Mouse (Mus musculus): ENCODE results near the gene Rabgap1l.

DNA sequence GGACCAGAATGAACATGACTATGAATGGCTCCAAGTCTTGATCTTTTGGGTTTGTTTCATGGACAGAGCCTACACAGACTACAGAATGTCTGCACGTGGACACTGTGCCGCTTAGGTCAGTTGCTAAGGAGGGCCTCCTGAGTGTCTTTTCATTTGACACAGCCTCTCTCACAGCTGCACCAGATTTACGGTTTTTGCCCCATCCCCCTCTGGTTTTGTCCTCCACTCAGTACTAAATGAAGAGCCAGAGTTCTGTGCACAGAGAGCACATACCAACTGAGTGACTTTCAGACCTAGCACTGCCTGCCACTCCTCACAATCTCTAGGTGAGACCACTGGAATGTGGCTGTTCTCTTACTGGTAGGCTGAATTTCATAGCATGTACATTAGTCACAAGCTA lies 272.3 kb downstream of the Rabgap1l start:
- TF ChIP-seq CTCF (IDR thresholded peaks at IDR 0.05; ENCODE audit: low read depth, low read length) = no peak
- TF ChIP-seq POLR2A (IDR thresholded peaks at IDR 0.05; ENCODE audit: insufficient read depth, low read length) = no peak
